Mouse (Mus musculus): Measurements from ENCODE around the gene Cacna2d3. TPM values are rescaled to one million over a fixed set of nuclear protein-coding genes. Genes with fewer than 3 reads are reported as not detected.

Gene Cacna2d3
- total RNA-seq, 2 experiments from 2014 or later: 103 to 108 TPM

DNA sequence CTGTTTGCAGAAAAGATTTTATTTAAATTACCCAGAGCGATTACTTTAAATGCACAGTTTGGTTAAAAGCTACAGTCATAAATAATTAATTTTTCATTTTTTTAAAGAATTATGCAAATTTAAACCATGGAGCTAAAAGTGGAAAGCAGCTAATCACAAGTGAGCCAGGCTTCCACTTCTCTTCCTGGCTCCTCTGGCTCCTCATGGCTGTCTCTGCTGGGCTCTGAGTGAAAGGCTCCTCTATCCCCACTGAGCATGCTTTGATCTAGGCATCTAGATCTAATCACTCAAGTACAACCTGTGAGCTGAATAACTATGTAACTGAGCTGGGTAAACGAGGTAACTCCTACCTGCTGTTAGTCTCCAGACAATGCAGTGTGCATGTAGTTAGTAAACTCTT lies 577.5 kb downstream of the Cacna2d3 start:
- no peak for DNase-seq

DNA sequence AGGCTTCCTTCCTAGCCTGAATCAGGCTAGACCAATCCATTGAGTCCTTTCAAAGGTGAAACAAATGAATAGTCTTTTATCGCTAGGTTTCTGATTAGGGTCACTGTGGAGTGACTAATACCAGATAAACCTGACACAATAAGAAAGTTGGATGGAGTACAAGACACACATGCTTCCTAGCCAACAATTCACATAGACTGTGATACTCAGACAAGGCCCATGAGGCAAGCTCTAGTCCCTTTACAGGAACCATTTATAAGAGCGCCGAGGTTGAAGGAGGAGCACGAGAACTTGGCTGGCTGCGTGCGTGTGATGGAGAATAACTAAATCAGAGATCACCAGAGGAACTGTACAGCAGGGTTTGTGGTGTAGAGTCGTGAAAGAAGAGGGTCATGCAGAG lies 584.0 kb downstream of the Cacna2d3 start:
- DNase-seq: no peak

DNA sequence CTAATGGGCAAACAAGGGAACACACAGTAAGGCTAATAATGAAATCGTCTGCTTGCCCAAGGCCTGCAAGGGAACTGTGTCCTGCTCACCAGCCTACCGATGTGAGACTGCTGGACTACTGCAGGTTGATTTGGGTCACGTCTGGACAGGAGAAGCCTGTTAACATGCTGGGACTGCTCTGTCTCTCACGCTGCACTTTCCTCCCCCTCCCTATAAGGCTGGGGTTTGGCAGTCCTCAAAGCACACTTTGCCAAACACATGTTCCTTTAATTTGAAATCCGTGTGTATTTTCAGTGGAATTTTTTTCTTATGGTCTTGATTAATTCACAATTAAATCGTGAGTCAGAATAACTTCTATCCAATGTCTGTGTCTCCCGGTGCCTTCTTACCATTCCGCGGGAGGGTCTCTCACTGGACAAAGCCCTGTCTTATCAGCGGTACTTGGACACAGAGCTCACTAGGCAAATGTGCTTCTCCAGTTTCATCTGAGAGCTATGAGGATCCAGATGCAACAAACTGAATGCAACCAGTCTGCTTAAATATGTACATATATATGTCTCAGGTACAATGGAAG lies 584.6 kb downstream of the Cacna2d3 start:
- DNase-seq: peak; percentile 21 to 31

DNA sequence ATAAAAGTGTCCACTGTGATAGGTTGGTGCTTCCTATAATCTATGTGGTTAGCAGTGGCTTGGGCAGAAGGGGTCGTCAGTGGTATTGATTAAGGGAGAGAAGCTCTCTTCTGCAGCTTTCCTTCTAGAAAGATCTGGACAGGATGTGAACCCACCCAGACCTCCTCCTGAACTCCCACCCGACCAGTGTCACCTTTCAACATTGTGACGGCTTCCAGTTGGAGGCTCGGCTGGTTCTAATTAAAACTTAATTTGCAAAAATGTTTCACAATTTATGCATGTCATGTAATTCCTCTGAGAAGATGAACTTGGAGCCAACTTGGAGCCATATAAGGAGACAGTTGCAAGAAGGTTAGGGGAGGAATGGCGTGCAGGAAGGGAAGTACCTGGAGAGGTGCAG lies 586.8 kb downstream of the Cacna2d3 start:
- DNase-seq: no peak

DNA sequence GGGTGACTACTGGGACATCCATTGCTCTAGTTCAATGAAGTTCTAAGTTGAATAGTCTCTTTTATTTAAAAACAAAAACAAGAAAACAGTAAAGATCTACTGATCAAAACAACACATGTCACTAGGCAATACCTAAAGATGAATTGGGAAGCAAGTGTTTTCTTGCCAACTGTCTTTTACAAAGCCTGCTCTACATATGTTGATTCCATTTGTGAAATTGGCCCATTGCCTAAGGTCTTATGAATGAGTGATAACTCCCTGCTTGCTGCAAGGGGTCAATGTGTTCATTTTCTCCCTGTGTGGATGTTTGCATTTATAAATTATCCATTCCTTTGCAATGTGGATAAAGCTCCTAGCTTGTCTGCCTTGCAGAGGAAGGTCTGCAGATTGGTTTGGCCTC lies 591.2 kb downstream of the Cacna2d3 start:
- DNase-seq: no peak

DNA sequence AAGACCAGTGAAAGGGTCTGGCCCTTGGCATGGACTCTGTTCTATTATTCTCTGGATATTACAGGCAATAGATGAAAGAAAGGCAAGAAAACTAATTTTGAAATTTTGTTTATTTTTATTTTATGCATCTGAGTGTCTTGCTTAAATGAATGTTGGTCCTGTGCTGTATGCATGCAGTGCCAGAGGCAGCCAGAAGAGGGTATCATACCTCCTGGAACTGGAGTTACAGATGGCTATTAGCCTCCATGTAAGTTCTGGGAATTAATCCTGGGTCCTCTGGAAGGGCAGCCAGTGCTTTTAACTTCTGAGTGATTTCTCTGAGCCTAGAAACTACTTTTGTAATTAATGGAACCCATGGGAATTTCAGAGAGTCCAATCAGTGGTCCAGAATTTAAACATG lies 597.8 kb downstream of the Cacna2d3 start:
- DNase-seq: no peak

DNA sequence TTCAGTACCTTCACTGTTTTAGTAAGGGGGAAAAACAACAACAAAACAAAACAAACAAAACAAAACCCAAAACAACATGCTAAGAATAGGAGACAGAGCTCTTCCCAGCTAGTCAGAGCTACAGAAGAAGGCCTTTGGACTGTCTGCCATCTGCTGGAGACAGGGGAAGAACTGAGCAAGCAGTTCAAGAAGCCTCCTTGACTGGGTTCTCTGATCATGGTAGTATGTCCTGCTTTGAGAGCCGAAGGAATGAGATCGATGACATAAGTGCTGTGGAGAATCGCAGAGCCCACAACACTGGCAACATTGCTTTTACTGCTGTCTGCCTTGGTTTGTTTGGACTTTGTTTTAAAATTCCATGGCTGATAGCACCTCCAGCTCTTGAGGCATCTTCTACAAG lies 598.9 kb downstream of the Cacna2d3 start:
- DNase-seq: no peak

DNA sequence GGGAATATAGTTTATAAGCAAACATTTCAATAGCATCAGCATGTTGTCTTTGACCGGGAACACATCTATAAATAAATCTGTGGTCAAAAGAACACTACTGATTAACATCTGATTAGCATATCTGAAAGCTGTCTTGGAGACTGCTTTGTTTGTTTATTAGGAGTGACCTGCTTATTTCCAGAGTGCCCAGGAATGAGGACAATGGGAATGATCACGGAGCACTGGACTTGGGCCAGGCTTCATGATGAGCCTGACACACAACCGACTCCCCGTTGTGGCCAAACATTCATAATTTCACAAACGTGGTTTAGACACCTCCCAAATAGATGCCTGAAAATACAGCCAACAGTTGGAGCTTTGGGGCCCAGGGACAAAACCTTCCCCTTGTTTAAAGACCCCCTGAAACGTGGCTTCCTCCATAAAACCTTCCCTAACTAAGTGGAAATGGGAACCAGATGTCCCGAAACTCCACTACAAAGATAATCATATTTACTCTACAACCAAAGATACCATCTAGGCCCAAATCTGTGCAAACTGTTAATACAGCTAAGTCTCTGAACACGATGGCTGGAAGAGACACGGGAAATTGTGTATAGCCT lies 607.7 kb downstream of the Cacna2d3 start:
- DNase-seq: no peak

DNA sequence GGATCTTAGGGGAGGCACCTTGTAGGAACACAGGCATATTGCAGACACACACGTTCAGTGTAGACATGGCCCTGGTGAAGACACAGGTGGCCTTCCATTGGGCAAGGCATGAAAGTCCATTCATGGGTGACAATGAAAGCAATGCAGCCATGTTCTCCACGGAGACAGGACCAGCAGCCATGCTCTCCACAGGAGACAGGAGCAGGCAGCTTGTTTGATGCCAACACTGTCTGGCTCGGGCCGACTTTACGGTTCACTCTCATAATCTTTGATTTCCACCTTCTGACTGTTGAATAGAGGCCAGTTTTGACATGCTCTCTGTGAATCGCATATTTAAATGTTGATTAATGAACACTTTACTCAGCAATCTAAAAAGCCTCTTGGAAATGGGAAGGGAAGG lies 610.0 kb downstream of the Cacna2d3 start:
- DNase-seq: no peak

DNA sequence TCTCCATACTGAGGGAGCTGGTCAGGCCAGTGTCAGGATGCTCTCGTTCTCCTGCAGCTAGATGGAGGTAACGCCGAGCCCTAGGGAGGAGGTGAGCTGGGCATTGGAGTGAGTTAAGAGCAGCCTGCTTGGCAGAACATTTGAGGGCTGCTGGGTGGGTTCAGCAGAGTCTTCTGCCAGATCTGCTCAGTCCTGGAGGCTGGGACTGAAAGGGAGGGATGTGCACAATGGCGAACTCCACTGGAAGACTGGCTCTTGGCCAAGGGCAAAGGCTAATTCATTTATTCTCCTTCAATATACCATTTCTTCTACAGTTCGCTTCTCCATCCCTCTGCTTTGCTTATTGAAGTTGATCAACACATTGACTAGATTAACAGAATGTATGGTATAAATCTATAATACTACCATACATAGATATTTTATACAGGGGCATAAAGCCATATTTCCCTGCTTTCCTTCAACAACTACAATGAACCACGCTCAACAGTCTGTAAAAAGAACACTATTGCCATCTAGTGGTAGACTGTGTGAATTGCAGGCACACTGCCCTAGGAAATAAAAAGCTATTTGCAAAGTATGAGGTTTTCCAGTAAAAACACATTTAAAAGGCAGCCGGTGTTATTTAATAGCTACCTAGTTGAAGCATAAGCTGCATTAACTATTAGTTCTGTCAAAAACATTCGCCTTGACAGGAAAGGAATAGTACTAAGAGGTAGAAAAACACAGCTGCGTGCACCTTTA lies 611.1 kb downstream of the Cacna2d3 start:
- no peak for DNase-seq

DNA sequence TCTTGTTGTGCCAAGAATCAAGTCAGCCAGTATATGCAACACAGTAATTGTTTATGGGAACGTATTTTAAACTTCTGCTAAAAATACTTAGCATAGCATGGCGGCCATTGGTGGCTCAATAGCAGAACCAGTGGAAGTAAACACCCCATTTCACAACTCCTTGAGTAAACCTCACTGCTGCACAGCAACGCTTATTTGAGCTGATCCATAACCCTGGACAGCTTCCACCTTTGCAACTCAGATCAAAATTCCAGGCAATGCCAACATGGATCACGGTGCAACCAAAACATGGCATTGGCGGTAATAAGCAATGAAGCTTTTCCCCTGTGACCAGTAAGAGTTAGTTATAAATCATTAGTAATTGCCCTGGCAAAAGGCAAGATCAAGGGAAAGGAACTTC lies 614.2 kb downstream of the Cacna2d3 start:
- DNase-seq: no peak

DNA sequence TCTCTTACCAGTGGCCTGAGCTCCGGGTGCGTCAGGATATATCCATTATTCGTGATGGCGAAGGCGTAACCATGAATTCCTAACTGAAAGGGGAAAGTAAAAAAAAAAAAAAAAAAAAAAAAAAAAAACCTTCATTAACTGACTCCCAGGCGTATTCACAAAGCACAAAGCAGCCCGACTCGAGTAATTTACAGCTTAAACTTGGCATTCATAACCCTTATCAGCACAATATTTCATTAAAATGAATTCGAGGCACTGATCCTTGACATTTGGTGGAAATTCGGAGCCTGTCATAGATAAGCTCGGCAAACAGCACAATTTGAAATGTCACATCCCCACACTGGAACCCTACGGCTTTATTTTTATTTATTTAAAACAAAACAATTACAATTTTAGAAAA lies 623.9 kb downstream of the Cacna2d3 start:
- no peak for DNase-seq

DNA sequence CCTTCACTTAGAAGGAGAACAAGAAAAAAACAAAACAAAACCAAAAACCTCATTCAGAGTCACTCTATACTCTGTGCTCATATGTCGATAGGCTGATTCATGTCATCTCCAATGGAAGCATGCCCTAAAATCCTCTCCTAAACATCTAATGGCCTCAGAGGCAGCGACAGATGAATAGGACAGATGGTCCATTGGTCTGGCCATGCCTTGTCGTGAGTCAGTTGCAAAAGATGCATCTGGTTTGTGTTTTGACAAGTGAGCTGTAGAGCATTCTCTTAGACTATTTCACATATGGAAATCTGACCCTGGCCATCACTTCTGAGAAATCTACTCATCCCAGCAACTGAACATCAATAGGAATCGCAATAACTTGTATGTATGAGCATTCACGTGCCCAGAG lies 626.2 kb downstream of the Cacna2d3 start:
- no peak for DNase-seq

DNA sequence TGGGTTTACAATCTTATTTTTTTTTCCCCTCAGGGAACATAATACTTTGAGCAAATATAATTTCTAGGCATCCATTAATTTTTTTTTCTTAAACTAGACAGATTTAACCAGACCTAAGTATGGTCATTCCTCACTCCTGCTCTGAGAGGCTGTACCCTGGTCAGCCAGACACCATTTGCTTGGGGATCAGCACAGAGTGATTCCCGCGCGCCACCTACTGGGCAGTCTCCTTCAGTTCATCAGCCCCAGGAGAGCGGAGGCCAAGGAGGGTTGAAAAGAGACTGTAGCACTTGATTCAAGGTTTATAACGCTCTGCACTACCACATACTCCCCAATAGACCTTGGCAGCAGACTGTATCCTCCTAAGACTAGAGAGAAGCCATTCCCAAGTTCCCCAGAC lies 631.6 kb downstream of the Cacna2d3 start:
- DNase-seq: peak; percentile 68 to 74

DNA sequence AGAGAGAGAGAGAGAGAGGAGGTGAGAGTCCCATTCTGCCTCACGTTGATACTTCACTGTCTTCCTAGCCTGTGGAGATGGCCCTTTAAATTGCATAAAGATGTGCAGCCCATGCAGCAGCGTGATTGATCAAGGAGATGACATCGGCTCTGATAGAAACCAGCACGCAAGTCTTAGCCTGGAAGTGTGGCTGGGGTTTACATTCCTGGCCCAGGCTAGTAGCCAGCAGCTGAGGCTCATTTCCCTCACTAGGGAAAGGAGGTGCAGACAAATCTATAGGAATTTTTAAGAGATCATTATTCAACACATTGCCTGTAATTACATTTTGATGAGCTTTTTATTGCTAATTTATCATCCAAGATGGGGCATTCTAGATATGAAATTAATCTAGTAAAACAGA lies 635.1 kb downstream of the Cacna2d3 start:
- no peak for DNase-seq

DNA sequence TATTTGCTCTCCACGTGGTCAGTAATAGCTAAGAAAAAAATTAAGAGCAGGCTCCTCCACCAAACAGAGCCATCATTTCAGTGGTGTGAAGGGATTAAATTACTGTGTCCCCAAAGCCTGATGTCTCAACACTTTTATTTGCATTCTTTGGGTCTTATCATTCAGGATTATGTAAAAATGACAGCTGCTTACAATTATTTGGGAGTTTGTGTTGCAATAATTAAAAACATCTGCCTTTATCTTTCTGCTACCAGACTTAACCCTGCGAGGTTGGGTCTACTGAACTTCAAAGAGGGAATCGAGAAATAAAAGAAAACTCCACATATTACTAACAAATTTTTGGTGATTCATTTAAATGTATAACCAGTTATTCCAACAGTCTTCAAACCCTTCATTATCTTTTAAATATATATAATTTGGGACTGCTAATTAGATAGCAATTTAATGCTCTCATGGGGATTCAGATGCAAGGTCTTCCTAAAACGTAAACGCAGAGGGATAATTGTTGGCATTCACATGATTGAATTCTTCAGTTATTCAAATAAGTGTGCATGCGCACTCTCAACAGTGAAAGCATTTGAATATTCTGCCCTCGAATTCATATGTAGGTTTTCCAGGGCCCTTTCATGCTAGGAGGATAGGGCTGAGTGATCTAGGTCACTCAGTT lies 636.0 kb downstream of the Cacna2d3 start:
- DNase-seq: no peak

DNA sequence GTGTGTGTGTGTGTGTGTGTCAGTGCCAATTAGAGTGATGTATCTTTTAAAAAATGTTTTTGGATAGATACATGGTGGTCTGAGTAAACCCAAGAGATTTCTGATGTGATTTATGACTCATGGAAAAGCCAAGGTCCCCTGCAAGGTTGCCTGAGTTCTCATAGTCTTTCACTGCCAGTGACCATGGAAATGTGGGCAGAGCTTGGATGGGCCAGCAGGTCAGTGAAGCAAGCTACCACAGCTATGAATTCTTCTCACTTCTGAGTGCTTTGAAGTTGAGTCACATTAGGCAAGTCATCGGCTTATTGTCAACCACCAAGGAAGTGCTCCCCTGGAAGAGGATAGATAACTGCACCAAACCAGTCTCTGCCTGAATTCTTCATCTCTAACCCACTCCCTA lies 639.5 kb downstream of the Cacna2d3 start:
- DNase-seq: no peak

DNA sequence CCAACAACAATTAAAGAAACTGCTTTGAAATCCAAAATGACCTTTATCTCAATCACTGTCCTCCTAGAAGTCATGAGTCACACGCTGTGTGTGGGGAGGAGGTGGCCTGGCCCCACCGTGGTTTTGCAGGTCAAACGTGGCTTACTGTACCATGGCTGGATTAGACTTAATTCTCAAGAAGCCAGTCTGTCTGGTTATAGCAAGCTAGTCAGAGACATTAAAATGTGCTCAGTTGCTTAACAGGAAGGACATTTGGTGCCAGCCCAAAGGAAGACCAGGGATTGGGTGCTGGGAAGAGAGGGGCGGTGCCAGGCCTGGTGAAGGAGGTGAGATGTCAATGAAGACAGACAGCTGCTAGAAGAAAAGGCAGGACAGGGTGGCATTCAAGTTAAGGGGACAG lies 641.0 kb downstream of the Cacna2d3 start:
- DNase-seq: no peak

DNA sequence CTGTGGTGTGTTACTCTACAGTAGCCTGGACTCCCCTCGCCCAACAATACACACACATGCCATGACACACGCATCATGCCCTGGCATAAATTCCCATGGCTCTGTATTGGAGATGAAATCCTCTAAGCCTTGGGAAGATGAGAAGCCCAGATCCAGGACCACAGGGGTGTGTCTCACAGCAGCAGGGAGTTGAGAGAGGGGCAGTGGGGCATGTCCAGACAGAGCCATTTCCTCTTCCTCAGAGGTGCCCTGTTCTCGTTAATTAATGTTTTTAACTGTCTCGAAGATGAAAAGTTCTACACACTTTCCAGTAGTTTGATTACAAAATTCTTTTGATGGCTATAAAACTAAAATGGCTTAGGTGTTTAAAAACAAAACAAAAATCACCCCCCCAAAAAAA lies 641.4 kb downstream of the Cacna2d3 start:
- no peak for DNase-seq

DNA sequence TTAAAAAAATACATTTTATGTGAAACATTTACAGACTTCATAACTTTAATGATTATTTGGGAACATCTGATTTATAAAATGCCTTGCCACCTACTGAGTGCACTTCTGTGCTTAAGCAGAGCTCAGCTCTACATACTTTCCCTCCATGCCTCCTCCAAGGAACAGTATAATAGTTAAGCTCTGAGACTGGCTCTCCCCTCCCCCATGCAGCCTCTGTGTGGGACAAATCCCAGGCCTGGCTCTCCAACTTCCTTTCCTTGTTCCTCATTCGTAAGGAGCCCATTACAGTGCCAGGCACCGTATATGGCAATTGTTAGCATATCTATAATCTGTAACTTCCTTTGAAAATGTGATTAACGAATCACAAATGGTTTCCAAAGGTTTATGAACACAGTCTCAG lies 644.2 kb downstream of the Cacna2d3 start:
- DNase-seq: no peak

DNA sequence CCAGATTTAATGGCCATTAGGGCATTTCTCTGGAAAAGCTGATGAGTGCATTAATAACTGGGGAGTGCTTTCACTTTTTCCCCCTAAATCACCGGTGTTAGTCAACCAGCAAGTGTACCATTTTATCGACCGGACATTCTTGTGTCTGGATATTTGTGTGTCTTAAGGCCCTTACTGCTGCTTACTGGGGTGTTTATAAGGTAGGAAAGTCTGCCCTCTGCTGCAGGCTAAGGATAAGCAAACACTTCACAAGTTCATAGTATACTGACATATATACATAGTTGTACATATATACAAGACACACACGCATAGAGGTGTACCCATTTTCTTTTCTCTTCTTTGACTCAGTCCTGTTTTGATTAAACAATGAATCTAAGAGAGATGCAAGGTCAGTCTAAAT lies 647.9 kb downstream of the Cacna2d3 start:
- DNase-seq: no peak

DNA sequence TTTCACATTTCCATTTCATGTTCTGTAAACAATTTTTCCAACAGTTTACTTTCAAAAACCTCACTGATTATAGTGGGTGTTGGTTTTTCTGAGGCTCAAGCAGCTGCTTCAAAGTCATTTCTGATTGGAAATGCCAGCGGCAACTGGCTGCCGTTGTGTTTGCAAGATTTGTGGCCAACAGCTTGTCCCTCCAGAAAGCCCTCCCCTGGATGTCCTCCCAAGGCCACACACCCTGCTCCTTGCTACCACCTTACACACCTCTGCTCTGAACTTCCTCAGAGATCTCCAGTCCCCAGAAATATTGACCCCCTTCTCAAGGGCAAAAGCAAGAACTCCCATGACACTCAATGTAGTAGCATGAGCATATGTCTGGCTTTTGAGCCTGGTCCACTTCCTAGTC lies 659.0 kb downstream of the Cacna2d3 start:
- no peak for DNase-seq

DNA sequence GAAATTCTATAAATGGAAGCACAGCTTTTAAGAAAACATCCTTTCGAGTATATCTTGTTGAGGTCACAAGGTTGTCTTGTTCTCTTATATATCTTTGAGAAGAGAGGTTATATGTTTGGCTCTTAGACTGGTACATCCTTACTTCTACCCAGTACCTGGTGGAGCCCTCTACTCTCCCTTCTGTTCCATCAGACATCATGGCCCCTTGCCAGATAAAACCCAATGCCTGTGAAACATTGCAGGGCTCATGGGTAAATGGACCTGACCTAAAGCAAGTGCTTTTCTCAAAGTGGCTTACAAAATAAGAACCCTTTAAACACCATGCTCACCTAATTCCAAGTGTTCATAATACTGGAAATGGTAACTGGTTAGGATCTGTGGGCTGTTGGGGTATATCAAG lies 660.2 kb downstream of the Cacna2d3 start:
- no peak for DNase-seq

DNA sequence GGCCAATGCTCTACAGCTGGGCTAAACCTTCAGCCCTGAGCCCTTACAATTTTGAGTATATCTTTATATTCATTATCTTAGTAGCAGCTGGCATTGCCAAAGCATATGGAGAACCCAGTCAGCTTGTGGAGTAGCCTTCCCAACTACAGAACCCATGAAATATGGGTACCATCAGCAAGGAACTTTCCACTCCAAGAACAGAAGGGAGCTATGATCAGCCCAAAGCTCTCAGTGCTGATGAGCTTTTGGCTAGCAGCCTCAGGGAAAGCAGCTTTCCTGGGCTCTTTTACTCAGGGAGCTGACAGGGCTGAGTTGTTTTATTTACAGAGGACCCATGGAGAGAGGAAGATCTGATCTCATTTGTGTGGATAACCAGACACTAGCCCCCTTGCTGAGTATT lies 661.0 kb downstream of the Cacna2d3 start:
- DNase-seq: peak in 1 of 2 experiments; percentile 16

Data from layer of hippocampus, postnatal 36 days (tissue).